Mouse (Mus musculus) embryo, embryonic 10.5 days (tissue): ENCODE data around the gene Ctsz.

Experiments
- DNase-seq: peaks from one replicate; pipeline ENCODE4 v3.0.0-alpha.2; 2015; ENCODE audit warnings: low spot score

Gene Ctsz

DNA sequence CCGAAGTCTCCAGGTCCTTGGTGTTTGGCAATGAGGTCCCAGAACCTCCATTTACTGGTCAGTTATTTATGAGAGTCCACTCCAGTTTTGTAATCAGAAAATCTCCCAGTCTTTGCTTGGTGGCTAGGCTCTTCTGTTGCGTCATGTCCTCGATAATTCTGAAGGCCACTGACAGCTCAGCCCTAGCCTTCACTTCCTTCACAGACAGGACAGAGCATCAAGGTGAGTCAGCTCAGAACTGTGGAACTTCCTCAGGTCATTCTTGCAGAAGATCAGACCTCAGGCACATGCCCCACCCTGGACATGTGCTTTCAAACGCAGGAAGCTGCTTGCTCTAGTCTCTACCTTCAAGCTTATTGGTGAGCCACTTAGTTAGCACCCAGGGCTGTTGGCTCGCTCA is 45.5 kb downstream of the Ctsz start:
- DNase-seq: no peak

DNA sequence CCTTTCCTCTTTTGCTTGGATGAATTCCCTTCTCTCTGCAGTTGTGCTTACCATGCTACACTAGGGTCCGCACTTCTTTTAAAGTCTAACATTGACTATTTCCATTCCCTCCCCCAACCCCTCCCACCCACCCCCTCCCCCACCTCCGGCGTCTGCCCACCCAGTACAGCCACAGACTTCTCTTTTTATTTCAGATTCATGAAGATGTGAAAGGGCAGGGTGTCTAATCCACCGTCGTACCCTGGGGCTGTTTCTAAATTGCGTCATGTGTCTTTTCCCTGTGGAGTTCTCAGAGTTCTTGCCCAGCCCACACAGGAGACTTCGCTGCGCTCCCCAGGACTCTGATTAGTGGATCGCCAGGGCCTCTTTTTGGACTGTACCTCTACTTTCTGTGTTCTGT is 46.3 kb downstream of the Ctsz start:
- DNase-seq: no peak

DNA sequence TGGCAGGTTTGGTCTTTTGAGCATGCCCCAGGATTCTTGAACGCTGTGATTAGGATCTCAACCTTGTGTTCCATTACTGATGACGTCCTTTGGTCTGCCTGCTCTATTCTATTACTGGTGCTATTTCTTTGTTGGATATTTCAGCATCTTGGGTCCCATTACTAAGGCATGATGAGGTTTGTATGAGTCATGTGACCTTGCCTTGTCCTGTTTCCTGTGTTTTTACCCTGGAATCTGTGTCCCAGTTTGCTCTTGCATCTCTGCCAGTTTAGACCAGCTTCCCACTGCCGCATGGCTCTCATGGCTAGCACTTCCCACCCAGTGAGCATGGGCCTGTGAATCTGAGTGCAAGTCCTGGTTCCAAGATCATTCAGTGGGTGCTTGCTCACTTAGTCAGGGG is 46.9 kb downstream of the Ctsz start:
- DNase-seq: no peak

DNA sequence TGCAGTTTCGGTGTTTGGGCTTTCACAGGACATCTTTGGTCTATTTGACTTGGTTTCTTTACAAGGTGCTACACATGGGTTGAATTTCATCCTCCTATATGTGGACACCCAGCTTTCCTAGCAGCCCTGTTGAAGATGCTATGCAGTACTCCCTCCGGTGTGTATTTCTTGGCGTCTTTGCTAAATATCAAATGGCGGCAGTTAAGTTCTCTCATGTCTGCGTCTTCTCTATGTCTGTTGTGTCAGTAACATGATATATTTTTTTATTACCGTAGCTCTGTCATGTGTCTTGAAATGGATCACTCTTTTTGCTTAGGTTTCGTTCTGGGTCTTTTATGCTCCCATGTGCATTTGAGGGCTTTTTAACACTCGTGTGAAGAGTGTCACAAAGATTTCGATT is 57.8 kb downstream of the Ctsz start:
- DNase-seq: no peak
